37 mouse cellular contexts compared by ENCODE assay signal in the genomic region with DNA sequence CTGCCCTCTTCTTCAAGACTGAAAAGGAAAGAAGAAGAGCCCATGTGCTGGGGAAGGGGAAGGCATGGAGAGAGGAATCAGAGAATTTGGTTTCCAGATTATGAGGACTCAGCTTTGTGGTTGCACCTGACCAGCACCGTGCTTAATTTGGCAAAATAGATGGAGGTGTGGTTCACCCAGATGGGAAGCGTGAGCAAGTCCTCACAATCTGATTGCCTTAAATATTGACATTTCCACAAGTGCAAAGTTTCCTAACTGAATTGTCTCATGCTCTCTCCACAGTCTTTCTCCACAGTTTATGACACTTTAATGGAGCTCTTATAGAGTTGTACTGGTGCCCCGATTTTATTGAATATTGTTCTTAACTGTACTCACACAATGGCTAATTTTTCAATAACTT. TPM values are rescaled to one million over a fixed set of nuclear protein-coding genes. Genes with fewer than 3 reads are reported as not detected.
"Had no signal": no experiment of that assay in that cellular context is flagged by ENCODE, and none has a peak within 500 bp of the region (broad histone marks: within the 10 kb centered on the region; RNA-seq: fewer than 3 reads in every experiment).

No protein-coding gene starts in this region.

- H3K9me3 ChIP-seq: limb, embryonic 10.5 days; limb, embryonic 12.5 days; limb, embryonic 13.5 days; limb, embryonic 15.5 days; liver, embryonic 12.5 days; liver, embryonic 13.5 days; liver, embryonic 15.5 days; lung, embryonic 15.5 days; megakaryocyte, embryonic 14.5 days; midbrain, embryonic 10.5 days; midbrain, embryonic 12.5 days; midbrain, embryonic 13.5 days; midbrain, embryonic 15.5 days had no signal

- H3K27me3 ChIP-seq: limb, embryonic 12.5 days; limb, embryonic 13.5 days; limb, embryonic 15.5 days; liver, embryonic 12.5 days; liver, embryonic 13.5 days; liver, embryonic 15.5 days; lung, embryonic 15.5 days; megakaryocyte, embryonic 14.5 days; midbrain, embryonic 12.5 days; midbrain, embryonic 13.5 days; midbrain, embryonic 15.5 days had no signal

- H3K4me2 ChIP-seq: limb, embryonic 12.5 days; limb, embryonic 13.5 days; limb, embryonic 15.5 days; liver, embryonic 11.5 days; liver, embryonic 12.5 days; liver, embryonic 13.5 days; liver, embryonic 15.5 days; lung, embryonic 14.5 days; lung, embryonic 15.5 days; midbrain, embryonic 11.5 days; midbrain, embryonic 12.5 days; midbrain, embryonic 13.5 days; midbrain, embryonic 15.5 days had no signal

- H3K9ac ChIP-seq: limb, embryonic 12.5 days; limb, embryonic 13.5 days; limb, embryonic 15.5 days; liver, embryonic 12.5 days; liver, embryonic 13.5 days; liver, embryonic 14.5 days; liver, embryonic 15.5 days; liver, postnatal 0 days; lung, embryonic 14.5 days; lung, embryonic 15.5 days; midbrain, embryonic 12.5 days; midbrain, embryonic 13.5 days; midbrain, embryonic 15.5 days had no signal

- H3K4me1 ChIP-seq: limb, embryonic 10.5 days; limb, embryonic 12.5 days; limb, embryonic 13.5 days; limb, embryonic 15.5 days; liver, embryonic 12.5 days; liver, embryonic 13.5 days; liver, embryonic 15.5 days; lung, embryonic 15.5 days; megakaryocyte, embryonic 14.5 days; midbrain, embryonic 10.5 days; midbrain, embryonic 12.5 days; midbrain, embryonic 13.5 days; midbrain, embryonic 15.5 days had no signal

- H3K27ac ChIP-seq: limb, embryonic 10.5 days; limb, embryonic 12.5 days; limb, embryonic 13.5 days; limb, embryonic 15.5 days; liver, embryonic 12.5 days; liver, embryonic 13.5 days; liver, embryonic 14.5 days; liver, embryonic 15.5 days; lung, embryonic 15.5 days; macrophage; midbrain, embryonic 10.5 days; midbrain, embryonic 12.5 days; midbrain, embryonic 13.5 days; midbrain, embryonic 15.5 days had no signal

- H3K4me3 ChIP-seq: limb, embryonic 10.5 days; limb, embryonic 12.5 days; limb, embryonic 13.5 days; limb, embryonic 15.5 days; liver, embryonic 12.5 days; liver, embryonic 13.5 days; liver, embryonic 15.5 days; lung, embryonic 15.5 days; megakaryocyte, embryonic 14.5 days; midbrain, embryonic 10.5 days; midbrain, embryonic 12.5 days; midbrain, embryonic 13.5 days; midbrain, embryonic 15.5 days; myocyte had no signal

- DNase-seq: left cerebral cortex, postnatal 4 days; liver; liver, embryonic 13.5 days; liver, postnatal 0 days; lung, adult 18-20 months; lung, adult 2 months; lung, embryonic 14.5 days; lung, postnatal 10 days; lung, postnatal 14 days; lung, postnatal 36 days; lung, postnatal 4 days; midbrain, embryonic 14.5 days had no signal

- H3K36me3 ChIP-seq: limb, embryonic 10.5 days; limb, embryonic 12.5 days; limb, embryonic 13.5 days; limb, embryonic 15.5 days; liver, embryonic 12.5 days; liver, embryonic 13.5 days; liver, embryonic 15.5 days; lung, embryonic 15.5 days; midbrain, embryonic 10.5 days; midbrain, embryonic 12.5 days; midbrain, embryonic 13.5 days; midbrain, embryonic 15.5 days had no signal

- ATAC-seq: liver, embryonic 12.5 days; liver, postnatal 0 days; lung, postnatal 0 days; midbrain, embryonic 13.5 days; midbrain, embryonic 15.5 days; midbrain, embryonic 16.5 days had no signal

RNA-seq across cellular contexts. Expression of a gene that starts 12.2 kb away (rescaled TPM):
- polyA plus RNA-seq: limb, embryonic 10.5 days; limb, embryonic 11.5 days; limb, embryonic 12.5 days; limb, embryonic 13.5 days; limb, embryonic 14.5 days; limb, embryonic 15.5 days; liver, adult 2 months; liver, embryonic 11.5 days; liver, embryonic 12.5 days; liver, embryonic 13.5 days; liver, embryonic 14.5 days; liver, embryonic 15.5 days; liver, embryonic 16.5 days; liver, postnatal 0 days; lung, adult 2 months; lung, embryonic 14.5 days; lung, embryonic 15.5 days; lung, embryonic 16.5 days; lung, postnatal 0 days; macrophage; midbrain, embryonic 10.5 days; midbrain, embryonic 11.5 days; midbrain, embryonic 12.5 days; midbrain, embryonic 13.5 days; midbrain, embryonic 14.5 days; midbrain, embryonic 15.5 days; midbrain, embryonic 16.5 days; midbrain, postnatal 0 days; myocyte had no signal

RNA-seq across cellular contexts. Expression of a gene that starts 27.6 kb away (rescaled TPM):
- polyA plus RNA-seq: limb, embryonic 10.5 days; limb, embryonic 11.5 days; limb, embryonic 12.5 days; limb, embryonic 13.5 days; limb, embryonic 14.5 days; limb, embryonic 15.5 days; liver, adult 2 months; liver, embryonic 11.5 days; liver, embryonic 12.5 days; liver, embryonic 13.5 days; liver, embryonic 14.5 days; liver, embryonic 15.5 days; liver, embryonic 16.5 days; liver, postnatal 0 days; lung, adult 2 months; lung, embryonic 14.5 days; lung, embryonic 15.5 days; lung, embryonic 16.5 days; lung, postnatal 0 days; macrophage; midbrain, embryonic 10.5 days; midbrain, embryonic 11.5 days; midbrain, embryonic 12.5 days; midbrain, embryonic 13.5 days; midbrain, embryonic 14.5 days; midbrain, embryonic 15.5 days; midbrain, embryonic 16.5 days; midbrain, postnatal 0 days; myocyte had no signal

RNA-seq across cellular contexts. Expression of a gene that starts 37.3 kb away (rescaled TPM):
- polyA plus RNA-seq: limb, embryonic 10.5 days; limb, embryonic 11.5 days; limb, embryonic 12.5 days; limb, embryonic 13.5 days; limb, embryonic 14.5 days; limb, embryonic 15.5 days; liver, adult 2 months; liver, embryonic 11.5 days; liver, embryonic 12.5 days; liver, embryonic 13.5 days; liver, embryonic 14.5 days; liver, embryonic 15.5 days; liver, embryonic 16.5 days; liver, postnatal 0 days; lung, adult 2 months; lung, embryonic 14.5 days; lung, embryonic 15.5 days; lung, embryonic 16.5 days; lung, postnatal 0 days; macrophage; midbrain, embryonic 10.5 days; midbrain, embryonic 11.5 days; midbrain, embryonic 12.5 days; midbrain, embryonic 13.5 days; midbrain, embryonic 14.5 days; midbrain, embryonic 15.5 days; midbrain, embryonic 16.5 days; midbrain, postnatal 0 days; myocyte had no signal

RNA-seq across cellular contexts. Expression of a gene that starts 49.9 kb away (rescaled TPM):
- polyA plus RNA-seq: limb, embryonic 10.5 days; limb, embryonic 11.5 days; limb, embryonic 12.5 days; limb, embryonic 13.5 days; limb, embryonic 14.5 days; limb, embryonic 15.5 days; liver, adult 2 months; liver, embryonic 11.5 days; liver, embryonic 12.5 days; liver, embryonic 13.5 days; liver, embryonic 14.5 days; liver, embryonic 15.5 days; liver, embryonic 16.5 days; liver, postnatal 0 days; lung, adult 2 months; lung, embryonic 14.5 days; lung, embryonic 15.5 days; lung, embryonic 16.5 days; lung, postnatal 0 days; macrophage; midbrain, embryonic 10.5 days; midbrain, embryonic 11.5 days; midbrain, embryonic 12.5 days; midbrain, embryonic 13.5 days; midbrain, embryonic 14.5 days; midbrain, embryonic 15.5 days; midbrain, embryonic 16.5 days; midbrain, postnatal 0 days; myocyte had no signal
